Mouse (Mus musculus): ENCODE measurements around the gene Slc48a1.
A peak's percentile ranks its signal among the peaks of the same experiment; 100 is the strongest.

DNA sequence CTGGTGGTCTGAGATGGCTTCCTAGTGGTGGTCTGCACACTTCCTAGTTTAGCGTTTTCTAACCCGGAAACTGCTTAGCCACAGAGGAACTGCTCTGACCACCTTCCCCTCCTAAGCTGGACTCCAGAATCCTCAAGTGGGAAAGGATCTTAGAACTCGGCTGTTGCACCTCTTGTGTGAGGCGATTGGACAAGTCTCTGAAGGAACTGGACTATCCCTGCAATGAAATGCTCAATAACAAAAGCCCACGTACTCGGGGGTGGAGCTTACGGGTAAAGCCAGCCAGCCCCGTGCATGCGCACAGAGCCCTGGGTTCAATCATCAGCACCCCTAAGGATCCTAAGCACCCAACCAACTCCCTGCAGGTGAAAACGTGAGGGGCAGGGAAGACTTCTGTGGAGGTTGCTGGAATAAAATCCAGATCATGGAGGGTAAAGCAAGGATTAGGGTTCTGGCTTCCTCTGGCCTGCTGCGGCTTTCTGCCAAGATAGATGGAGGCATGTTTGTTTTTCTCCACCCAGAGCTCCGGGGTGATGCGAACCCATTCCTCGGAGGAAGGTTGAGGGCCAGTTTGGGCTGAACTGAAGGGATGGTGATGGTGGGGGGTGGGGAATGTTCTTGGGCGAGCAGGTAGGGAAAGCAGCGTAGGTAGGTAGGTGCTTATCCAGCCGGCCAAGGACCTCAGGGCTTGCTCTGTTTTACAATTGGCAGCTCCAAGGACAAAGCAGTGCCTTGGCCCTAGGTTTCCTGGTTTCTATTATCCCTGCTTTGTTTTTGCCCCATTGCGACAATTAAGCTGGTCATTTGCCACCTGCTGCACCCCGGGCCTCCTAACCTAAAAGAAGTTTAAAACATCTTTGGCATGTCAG is 9.7 kb downstream of the Slc48a1 start:
- TF ChIP-seq POLR2A (IDR thresholded peaks at IDR 0.05; ENCODE audit: insufficient read depth, low read depth, low read length) (0 out of 2 replicates have a peak, but pooled peaks have one; percentile 14), CTCF (IDR thresholded peaks at IDR 0.05; ENCODE audit: insufficient read depth, low read depth, low read length) (no peak)
